Mouse (Mus musculus) erythroblast, embryonic 14.5 days (primary cell): ENCODE measurements around the gene Tex46. TPM values are rescaled to one million over a fixed set of nuclear protein-coding genes. Genes with fewer than 3 reads are reported as not detected.

Source experiments
- H3K27me3 ChIP-seq: 2 replicates; pipeline ENCODE4 v1.6.1; 2012; ENCODE audit warnings: inconsistent platforms; ENCODE audit not compliant: control insufficient read depth
- H3K36me3 ChIP-seq: 2 replicates; pipeline ENCODE4 v1.6.1; 2012; ENCODE audit warnings: mild to moderate bottlenecking, inconsistent platforms; ENCODE audit not compliant: control insufficient read depth
- H3K4me1 ChIP-seq: 2 replicates; pipeline ENCODE4 v1.6.1; 2012; ENCODE audit warnings: inconsistent platforms; ENCODE audit not compliant: control insufficient read depth
- H3K4me3 ChIP-seq: replicated peaks from 2 replicates; pipeline ENCODE3; 2012; ENCODE audit warnings: moderate library complexity, mild to moderate bottlenecking, inconsistent platforms
- H3K9me3 ChIP-seq: 2 replicates; pipeline ENCODE4 v1.6.1; 2012; ENCODE audit warnings: low read length, inconsistent platforms, mixed read lengths; ENCODE audit not compliant: control insufficient read depth
- GATA1 ChIP-seq: IDR thresholded peaks from 2 replicates; pipeline ENCODE4 v1.6.1; 2012; ENCODE audit warnings: low read length, inconsistent platforms, mixed read lengths
- TAL1 ChIP-seq: IDR thresholded peaks from 3 replicates; pipeline ENCODE4 v1.6.1; 2012; ENCODE audit warnings: low read length, inconsistent platforms, mixed read lengths
- polyA plus RNA-seq: library from polyadenylated mRNA; stranded (reverse); fragments of >175 nt; gene quantifications from 2 replicates; pipeline ENCODE4 v1.2.3, GENCODE M21; 2012

Gene Tex46
- polyA plus RNA-seq, 1 experiment, result not detected

GRCm38 (mm10) chr4:136621956-136622355, 11.7 kb downstream of the Tex46 start:
- Histone ChIP-seq H3K4me3 (no peak overlapping the region), H3K4me1 (no peaks in the 10 kb centered on the region), H3K9me3 (no peaks in the 10 kb centered on the region), H3K36me3 (no peaks in the 10 kb centered on the region), H3K27me3 (no peaks in the 10 kb centered on the region)
- TF ChIP-seq TAL1 (no peak), GATA1 (no peak)

GRCm38 (mm10) chr4:136622388-136622787, 12.2 kb downstream of the Tex46 start, which contains the start of gene Lactbl1:
TSS of gene Lactbl1 (plus strand) at chr4:136622621.
- H3K9me3 ChIP-seq, result no peaks in the 10 kb centered on the region
- H3K36me3 ChIP-seq, result no peaks in the 10 kb centered on the region
- H3K4me1 ChIP-seq, result no peaks in the 10 kb centered on the region
- TF ChIP-seq GATA1 (no peak), TAL1 (no peak)
- H3K4me3 ChIP-seq, result no peak within 1 kb of the TSS
- no peaks in the 10 kb centered on the region for H3K27me3 ChIP-seq

- Histone ChIP-seq H3K27me3 (no peaks in the 10 kb centered on the region), H3K4me3 (no peak overlapping the region)
- TF ChIP-seq GATA1, result no peak
- TF ChIP-seq TAL1, result no peak
Observed at GRCm38 (mm10) chr4:136626590-136626989, 16.4 kb downstream of the Tex46 start.

GRCm38 (mm10) chr4:136631237-136631994, 21.2 kb downstream of the Tex46 start:
- H3K4me1 ChIP-seq, result no peaks in the 10 kb centered on the region
- no peaks in the 10 kb centered on the region for H3K9me3 ChIP-seq
- no peak for TF ChIP-seq TAL1
- no peak for TF ChIP-seq GATA1
- H3K27me3 ChIP-seq, result peaks cover 1% of the 10 kb centered on the region; the same call in 1 of the 2 replicates
- no peaks in the 10 kb centered on the region for H3K36me3 ChIP-seq
- H3K4me3 ChIP-seq, result no peak overlapping the region

More at GRCm38 (mm10) chr4:136626590-136626989, 16.4 kb downstream of the Tex46 start:
- Histone ChIP-seq H3K36me3 (no peaks in the 10 kb centered on the region), H3K9me3 (no peaks in the 10 kb centered on the region), H3K4me1 (no peaks in the 10 kb centered on the region)

GRCm38 (mm10) chr4:136635995-136636394, 25.8 kb downstream of the Tex46 start:
- Histone ChIP-seq H3K27me3 (peaks cover 21% of the 10 kb centered on the region), H3K4me1 (peaks cover 3% of the 10 kb centered on the region; the same call in 1 of the 2 replicates), H3K36me3 (no peaks in the 10 kb centered on the region), H3K4me3 (no peak overlapping the region), H3K9me3 (no peaks in the 10 kb centered on the region; the same call in 1 of the 2 replicates)
- TF ChIP-seq TAL1 (no peak), GATA1 (no peak)

DNA sequence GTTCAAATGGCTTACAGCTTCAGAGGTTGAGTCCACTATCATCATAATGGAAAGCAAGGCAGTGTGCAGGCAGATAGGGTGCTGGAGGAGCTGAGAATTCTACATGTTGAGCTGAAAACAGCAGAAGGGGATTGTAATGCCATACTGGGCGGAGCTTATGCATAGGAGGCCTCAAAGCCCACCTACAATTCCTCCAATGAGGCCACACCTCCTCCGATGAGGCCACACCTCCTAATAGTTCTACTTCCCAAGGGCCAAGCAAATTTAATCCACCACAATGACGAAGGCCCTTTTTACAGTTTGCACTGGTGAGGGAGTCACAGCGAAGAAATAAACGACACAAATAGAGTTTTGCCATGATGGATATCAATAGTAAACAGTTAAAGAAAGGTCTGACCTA, 26.3 kb downstream of the Tex46 start:
- Histone ChIP-seq H3K27me3 (peaks cover 21% of the 10 kb centered on the region), H3K36me3 (no peaks in the 10 kb centered on the region), H3K9me3 (no peaks in the 10 kb centered on the region; the same call in 1 of the 2 replicates), H3K4me1 (peaks cover 3% of the 10 kb centered on the region; the same call in 1 of the 2 replicates), H3K4me3 (no peak overlapping the region)
- TF ChIP-seq GATA1 (no peak), TAL1 (no peak)

- no peaks in the 10 kb centered on the region for H3K36me3 ChIP-seq
- no peaks in the 10 kb centered on the region; the same call in 1 of the 2 replicates for H3K9me3 ChIP-seq
- H3K27me3 ChIP-seq, result peaks cover 21% of the 10 kb centered on the region
- peak overlapping the region; percentile 26 for H3K4me3 ChIP-seq
- no peak for TF ChIP-seq TAL1
- no peak for TF ChIP-seq GATA1
- H3K4me1 ChIP-seq, result peaks cover 3% of the 10 kb centered on the region; the same call in 1 of the 2 replicates
Observed at GRCm38 (mm10) chr4:136636983-136637562, 26.8 kb downstream of the Tex46 start.

DNA sequence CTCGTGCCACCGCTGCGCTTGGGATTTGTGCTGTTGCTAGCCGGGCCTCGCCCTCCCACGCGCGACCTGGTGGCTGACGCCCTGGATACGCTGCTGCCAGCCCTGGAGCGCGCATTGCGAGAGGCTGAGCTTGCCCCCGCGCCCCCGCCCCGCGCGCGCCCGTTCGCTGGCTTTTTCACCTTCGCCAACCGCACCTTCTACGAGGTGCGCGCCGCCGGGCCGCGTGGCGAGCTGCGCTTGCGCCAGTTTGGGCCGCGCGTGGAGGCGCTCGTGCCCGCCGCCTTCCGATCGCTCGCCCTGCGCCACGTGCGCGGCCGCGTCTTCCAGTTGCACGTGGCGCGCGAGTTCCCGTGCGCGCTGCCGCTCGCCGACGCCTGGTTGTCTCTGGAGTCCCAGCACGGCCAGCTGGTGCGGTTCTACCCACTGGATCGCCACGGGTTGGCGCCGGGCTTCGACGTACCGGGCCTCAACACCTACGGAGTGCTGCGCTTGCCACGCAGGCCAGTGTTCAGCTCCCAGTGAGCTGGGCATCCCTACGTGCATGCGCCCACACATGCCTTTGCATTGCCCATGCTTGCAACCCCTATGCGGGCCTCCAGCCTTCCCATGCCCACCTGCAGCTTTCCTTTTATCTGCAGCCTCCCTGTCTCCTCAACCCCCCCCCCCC, 27.5 kb downstream of the Tex46 start:
- no peaks in the 10 kb centered on the region; the same call in 1 of the 2 replicates for H3K9me3 ChIP-seq
- H3K4me1 ChIP-seq, result peaks cover 3% of the 10 kb centered on the region; the same call in 1 of the 2 replicates
- peak overlapping the region; percentile 26 for H3K4me3 ChIP-seq
- H3K36me3 ChIP-seq, result no peaks in the 10 kb centered on the region
- peaks cover 21% of the 10 kb centered on the region for H3K27me3 ChIP-seq
- no peak for TF ChIP-seq TAL1
- no peak for TF ChIP-seq GATA1

DNA sequence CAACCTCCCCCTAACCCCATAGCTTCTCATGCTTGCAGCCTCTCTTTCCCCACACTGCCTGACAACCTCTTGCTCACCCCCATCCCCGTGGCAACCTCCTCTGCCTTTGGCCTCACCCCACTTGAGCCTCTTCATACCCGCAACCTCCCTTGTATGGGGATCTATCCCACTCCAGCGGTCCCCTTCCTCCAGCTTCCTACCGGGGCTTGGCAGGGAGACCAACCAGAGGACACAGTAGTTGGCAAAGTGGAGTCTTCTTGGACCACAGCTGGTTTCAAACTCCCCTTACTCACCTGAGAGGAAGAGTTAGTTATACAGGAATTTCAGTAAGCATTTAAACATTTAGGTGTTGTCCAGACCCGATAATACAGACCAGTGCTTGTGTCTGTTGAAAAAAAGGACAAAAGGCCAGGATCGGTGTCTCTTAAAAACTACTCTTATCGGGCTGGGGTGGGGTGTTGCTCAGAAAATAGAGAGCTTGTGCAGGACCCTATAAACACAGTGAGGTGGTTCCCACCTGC, 28.1 kb downstream of the Tex46 start:
- peaks cover 21% of the 10 kb centered on the region for H3K27me3 ChIP-seq
- no peak overlapping the region for H3K4me3 ChIP-seq
- H3K4me1 ChIP-seq, result peaks cover 3% of the 10 kb centered on the region; the same call in 1 of the 2 replicates
- no peaks in the 10 kb centered on the region; the same call in 1 of the 2 replicates for H3K9me3 ChIP-seq
- H3K36me3 ChIP-seq, result no peaks in the 10 kb centered on the region
- no peak for TF ChIP-seq TAL1
- TF ChIP-seq GATA1, result no peak
